Mouse (Mus musculus): ENCODE measurements around the gene Tspan32. TPM values are rescaled to one million over a fixed set of nuclear protein-coding genes. Genes with fewer than 3 reads are reported as not detected.

The Tspan32 gene
- total RNA-seq, 2 experiments from 2014 or later = 0.22 to 0.47 TPM

DNA sequence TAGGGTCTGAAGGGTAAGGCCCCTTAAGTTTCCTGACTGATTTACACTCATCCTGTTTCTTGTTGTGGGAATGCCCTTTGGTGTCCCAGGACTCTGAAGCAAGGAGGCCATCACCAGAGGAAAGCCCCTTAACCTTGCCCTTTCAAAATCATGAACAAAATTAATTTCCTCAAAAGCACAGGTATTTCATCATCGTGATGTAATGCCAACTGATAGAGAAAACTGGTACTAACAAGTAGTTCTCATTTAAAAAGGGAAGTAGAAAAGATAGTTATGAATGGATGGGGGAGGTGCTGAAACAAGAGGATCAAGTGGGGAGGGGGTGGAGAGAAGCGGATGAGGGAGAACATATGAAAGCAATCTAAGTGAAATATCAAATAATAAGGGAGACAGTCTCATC is 18.7 kb downstream of the Tspan32 start:
- intact Hi-C loops (cut with DNase I; ENCODE audit: low total_unique reads) = no loop called here
- DNase-seq = no peak

DNA sequence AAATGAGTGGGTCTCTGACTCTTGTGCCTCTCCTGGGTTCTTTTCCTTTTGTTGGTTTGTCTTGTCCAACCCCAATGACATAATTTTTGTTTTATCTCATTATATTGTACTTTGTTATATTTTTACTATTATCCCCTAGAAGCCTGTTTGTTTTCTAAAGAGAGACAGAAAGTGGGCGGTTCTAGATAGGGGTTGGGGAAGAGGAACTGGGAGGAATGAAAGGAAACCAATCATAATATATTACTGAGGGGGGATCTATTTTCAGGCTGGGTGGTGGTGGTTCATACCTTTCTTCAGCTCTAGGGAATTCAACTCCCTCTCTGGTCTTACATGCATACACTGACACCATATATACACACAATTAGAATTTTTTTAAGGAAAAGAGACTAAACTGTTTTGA is 19.4 kb downstream of the Tspan32 start:
- DNase-seq = no peak
- intact Hi-C loops (cut with DNase I; ENCODE audit: low total_unique reads) = no loop called here

DNA sequence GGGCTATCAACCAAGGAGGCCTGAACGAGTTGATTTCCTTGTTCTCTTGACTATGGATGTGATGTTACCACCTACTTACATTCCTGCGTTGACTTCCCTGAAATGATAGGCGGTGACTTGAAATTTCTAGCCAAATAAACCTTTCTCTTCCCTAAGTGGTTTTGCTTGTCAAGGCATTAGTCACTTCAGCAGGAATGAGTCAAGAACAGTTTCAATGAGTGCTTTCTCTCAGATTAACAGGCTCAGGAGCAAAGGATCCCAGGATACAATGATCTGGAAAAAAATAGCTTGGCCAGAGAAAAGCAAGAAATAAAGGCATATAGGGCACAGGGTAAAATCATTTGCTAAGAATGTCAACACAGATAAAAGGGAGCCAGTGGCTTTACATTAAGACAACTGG is 20.6 kb downstream of the Tspan32 start:
- no peak for DNase-seq
- intact Hi-C loops (cut with DNase I; ENCODE audit: low total_unique reads) = no loop called here

DNA sequence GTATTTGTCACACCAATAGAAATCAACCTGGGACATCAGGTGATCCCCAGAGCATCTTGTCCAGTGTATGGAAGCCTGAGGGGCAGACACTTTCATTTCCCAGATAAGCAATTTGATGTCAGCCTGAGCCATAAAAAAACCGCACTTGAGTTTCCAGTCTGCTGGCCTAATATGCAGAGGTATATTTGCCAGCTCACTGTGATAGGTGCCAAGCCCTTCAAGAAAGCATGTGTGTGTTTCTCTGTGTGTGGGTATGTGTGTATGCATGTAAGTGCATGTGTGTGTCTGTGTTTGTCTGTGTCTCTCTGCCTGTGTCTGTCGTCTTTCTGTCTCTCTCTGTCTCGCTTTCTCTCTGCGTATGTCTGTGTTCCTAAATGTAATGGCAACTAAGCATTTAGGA is 22.4 kb downstream of the Tspan32 start:
- no peak for DNase-seq
- intact Hi-C loops (cut with DNase I; ENCODE audit: low total_unique reads) = no loop called here

DNA sequence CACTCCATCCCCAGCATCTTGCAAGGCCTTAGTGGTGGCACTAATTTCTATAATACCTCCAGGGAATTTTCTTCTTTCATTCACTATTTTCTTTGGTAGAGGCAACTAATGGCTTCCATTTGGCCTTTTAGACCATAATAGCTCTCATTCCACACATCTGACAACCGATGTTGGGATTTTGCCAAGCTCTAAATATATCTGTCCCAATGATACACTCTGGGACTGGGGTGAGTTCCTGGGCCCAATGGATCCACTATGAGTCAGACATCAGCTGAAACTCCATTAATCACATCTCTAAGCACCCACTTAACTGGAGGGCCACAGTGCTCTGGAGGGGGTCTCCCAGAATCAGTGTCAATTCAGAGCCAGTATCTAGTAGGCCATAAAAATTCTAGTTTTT is 27.0 kb downstream of the Tspan32 start:
- intact Hi-C loops (cut with DNase I; ENCODE audit: low total_unique reads) = no loop called here
- DNase-seq = no peak

DNA sequence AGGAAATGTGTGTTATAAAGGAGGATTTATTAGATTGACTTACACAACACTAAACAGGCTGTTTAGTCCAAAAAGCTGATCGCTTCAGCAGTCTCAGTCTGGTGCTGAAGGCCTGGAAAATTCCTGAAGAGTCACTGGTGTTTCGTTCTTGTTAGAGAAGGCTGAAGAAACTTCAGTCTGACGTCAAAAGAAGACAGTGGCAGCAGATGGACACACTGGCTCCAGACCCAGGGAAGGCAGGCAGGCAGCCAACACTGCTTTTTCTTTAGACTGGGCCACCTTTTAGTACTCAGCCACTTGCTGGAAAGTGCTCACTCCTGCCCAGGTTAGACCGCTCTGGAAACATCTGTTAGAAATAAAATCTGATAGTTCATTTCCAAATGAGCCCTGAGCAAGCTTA is 28.7 kb downstream of the Tspan32 start:
- intact Hi-C loops (cut with DNase I; ENCODE audit: low total_unique reads) = no loop called here
- DNase-seq = no peak

DNA sequence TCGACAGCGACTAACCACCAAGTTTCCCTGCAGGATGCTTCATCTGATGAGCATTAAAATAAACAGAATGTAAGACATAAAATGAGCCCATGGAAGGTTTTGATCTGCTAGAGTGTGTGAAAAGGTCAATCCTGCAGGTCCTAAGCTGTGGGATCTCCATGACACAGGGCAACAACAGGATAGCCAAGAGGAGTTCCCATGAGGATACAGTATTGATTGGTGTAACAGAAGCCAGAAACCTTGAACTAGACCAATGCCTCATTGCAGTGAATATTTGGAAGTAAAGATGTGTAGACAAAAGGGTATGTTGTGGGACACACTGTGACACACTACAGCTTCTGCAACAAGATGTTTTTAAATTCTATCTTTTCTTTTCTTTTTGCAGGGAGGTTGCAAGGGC is 29.3 kb downstream of the Tspan32 start:
- no peak for DNase-seq
- intact Hi-C loops (cut with DNase I; ENCODE audit: low total_unique reads) = no loop called here

DNA sequence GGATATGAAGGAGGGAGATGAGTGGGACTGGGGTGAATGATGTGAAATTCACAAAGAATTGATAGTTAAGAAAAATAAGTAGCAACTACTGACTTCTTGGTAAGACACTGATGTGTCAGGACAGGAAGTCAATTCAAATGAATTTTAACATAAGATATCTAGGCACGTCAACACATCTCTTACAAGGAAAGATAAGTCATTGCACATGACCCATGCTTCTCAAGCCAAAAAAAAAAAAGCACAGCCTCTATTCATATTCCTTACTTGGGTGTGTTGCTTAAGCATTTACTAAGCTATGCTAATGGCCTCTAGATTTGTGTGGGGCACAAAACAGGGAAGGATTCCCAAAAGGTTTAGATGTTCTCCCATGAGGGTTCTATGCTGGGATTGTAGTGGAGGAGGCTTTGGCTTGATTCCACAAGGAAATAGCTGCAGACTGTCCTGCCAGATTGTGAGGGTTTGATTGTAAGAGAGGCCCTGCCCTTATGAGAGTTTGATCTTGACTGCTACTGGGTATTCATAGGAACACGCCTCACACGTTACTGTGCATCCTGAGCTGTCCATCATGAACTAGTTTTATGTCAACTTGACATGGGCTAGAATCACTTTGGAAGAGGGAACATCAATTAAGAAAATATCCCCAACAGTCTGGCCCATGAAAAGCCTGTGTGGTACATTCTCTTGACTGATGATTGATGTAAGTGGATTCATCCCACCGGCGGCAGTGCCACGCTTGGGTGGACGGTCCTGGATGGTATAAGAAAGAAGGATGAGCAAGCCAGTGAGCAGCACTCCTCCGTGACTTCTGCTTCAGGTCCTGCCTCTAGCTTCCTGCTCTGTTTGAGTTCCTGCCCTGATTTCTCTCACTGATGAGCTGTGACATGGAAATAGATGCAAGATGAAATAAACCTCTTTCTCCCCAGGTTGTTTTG is 29.9 kb downstream of the Tspan32 start:
- intact Hi-C loops (cut with DNase I; ENCODE audit: low total_unique reads) = no loop called here
- no peak for DNase-seq

DNA sequence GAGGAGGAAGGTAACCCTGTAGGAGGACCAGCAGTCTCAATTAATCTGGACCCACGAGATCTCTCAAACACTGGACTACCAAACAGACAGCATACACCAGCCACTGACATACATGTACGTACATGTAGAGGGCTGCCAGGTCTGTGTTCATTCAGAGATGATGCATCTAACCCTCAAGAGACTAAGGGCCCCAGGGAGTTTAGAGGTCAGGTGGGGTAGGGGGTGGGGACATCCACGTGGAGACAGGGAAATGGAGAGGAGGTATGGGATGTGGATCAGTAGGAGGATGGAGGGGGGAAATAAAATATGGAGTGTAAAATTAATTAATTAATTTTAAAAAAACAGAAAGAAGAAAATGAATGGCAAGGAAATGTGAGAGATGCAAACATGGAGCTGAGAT is 31.9 kb downstream of the Tspan32 start:
- no peak for DNase-seq
- intact Hi-C loops (cut with DNase I; ENCODE audit: low total_unique reads) = no loop called here

DNA sequence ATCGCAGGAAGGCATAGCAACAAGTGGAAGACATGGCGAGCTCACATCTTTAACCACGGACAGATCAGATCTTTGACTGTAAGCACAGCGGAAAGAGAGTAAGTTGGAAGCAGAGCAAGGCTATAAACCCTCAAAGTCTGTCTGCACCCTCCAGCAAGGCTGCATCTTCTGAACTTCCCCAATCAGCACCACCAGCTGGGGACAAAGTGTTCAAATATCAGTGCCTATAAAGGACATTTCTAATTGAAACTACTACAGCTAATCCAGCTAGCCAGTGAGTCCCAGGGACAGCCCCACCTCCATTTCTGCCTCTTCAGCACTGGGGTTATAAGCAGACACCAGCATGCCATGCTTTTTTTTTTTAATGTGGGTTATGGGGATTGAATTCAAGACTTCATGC is 32.5 kb downstream of the Tspan32 start:
- intact Hi-C loops (cut with DNase I; ENCODE audit: low total_unique reads) = no loop called here
- DNase-seq = no peak

DNA sequence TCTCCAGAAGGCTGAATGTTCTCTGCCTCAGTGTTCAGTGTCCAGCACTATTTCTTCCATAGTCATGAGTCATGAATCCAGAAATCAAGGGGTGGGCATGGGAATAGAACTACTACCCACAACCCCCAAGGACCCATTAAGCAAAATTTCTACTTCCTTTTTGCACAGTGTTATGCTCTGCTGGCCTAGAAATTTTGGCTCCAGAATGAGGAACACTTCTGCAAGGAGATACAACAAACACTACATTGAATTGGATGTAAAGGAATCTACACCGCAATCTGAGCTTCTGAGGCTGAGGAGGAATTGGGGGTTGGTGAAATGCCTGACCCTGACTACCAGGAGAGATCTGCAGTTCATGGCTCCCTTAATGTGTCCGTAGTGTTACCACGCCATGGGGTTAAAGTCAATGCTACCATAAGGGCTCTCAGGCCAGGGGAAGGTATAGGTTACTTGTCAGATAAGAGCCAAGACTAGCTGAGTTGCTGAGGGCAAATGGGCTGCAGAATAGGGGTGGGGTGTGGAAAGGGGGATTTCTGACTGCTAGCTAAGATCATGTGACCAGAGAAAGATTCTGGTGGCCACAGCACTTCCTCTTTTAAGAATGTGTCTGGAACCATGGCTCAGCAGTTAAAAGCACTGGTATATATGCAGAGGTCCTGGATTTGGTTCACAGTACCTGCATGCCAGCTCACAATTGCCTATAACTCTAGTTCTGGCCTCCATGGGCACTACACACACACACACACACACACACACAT is 33.5 kb downstream of the Tspan32 start:
- DNase-seq = no peak
- intact Hi-C loops (cut with DNase I; ENCODE audit: low total_unique reads) = no loop called here

DNA sequence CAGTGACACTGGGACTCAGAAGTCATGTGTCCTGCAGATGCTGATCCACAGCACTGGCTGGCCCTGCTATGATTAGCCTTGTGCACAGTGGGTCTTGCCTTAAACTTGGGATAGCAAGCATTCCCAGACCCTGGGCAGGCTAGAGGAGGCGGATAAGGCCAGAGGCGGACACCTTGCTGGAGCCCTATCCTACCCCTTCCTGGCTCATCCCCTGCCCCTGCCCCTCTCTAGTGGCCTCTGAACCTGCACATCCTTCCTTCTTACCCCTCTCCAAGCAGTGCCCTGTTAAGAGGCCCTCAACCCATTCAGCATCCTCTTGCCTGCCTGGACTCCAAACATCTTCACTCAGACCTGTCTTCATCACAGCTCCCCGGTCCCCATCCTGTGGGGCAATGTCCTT is 35.7 kb downstream of the Tspan32 start:
- intact Hi-C loops (cut with DNase I; ENCODE audit: low total_unique reads) = no loop called here
- no peak for DNase-seq

DNA sequence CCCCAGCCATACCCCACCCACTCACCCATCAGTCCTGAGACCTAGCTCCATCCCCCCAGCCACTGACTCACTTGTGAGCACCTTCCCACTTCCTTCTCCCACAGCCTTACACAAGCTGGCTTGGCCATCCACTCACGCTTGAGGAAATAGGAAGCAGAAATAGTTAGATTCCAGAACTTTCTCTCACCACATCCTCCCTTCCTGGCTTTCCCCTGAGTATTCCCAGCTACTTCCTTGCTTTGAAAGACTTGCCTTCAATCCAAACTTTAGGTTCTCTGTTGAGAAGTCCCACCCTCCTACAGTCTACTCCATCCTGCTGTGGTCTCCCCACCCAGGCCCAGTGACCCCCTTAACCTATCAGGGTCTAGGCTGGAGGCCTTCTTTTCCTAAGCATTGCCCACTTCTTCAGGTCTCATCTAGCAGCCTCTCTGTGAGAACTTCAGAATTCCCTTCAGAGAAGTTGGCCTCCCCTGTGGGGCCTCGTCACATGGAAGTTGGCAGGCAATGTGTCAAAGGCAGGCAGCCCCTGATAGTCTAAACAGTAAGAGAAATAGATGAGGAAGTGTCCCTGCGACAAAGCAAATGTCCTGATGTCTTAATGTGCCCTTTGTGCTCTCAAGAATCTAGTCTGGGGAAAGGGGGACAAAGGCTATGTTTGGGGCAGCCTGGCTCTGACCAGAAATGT is 36.4 kb downstream of the Tspan32 start:
- intact Hi-C loops (cut with DNase I; ENCODE audit: low total_unique reads) = no loop called here
- DNase-seq = no peak

DNA sequence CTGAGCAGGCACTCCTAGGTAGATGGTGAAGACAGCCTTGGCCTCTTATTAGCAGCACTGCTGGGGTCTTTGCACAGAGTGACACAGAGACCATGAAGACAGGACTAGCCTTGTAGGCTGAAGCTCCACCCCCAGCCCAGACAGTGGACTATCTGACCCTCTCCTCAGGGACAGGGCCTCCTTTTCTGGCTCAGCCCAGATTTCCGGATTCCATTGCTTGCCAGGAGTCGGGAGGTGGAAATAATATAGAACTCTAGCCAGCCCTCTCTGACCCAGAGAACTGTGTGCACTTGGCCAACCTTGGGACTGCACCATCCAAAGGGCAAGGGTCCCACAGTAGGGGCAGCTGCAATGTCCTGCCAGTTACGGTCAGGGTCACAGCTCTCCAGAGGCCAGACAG is 37.2 kb downstream of the Tspan32 start:
- intact Hi-C loops (cut with DNase I; ENCODE audit: low total_unique reads) = no loop called here

DNA sequence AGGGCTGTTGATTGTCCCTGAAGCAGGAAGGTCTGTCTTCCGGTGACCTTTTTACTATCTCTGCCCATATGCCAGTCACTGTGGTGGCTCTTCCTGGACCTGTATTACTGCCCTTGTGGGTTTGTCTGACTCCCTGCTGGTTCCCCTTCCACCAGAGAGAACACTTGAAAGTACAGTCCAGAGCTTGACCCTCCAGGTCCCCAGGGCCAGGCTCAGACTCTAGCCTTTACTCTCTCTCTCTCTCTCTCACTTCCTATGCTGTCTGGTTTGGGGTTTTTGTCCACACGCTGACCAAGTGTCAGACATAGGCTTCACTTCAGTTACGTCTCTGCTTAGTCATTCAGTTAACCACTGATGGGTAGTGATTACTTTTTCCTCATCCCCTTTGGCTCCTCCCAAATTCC is 38.1 kb downstream of the Tspan32 start:
- intact Hi-C loops (cut with DNase I; ENCODE audit: low total_unique reads) = no loop called here
- no peak for DNase-seq

More for the DNA sequence above, 37.2 kb downstream of the Tspan32 start:
- DNase-seq = peak; percentile 58

DNA sequence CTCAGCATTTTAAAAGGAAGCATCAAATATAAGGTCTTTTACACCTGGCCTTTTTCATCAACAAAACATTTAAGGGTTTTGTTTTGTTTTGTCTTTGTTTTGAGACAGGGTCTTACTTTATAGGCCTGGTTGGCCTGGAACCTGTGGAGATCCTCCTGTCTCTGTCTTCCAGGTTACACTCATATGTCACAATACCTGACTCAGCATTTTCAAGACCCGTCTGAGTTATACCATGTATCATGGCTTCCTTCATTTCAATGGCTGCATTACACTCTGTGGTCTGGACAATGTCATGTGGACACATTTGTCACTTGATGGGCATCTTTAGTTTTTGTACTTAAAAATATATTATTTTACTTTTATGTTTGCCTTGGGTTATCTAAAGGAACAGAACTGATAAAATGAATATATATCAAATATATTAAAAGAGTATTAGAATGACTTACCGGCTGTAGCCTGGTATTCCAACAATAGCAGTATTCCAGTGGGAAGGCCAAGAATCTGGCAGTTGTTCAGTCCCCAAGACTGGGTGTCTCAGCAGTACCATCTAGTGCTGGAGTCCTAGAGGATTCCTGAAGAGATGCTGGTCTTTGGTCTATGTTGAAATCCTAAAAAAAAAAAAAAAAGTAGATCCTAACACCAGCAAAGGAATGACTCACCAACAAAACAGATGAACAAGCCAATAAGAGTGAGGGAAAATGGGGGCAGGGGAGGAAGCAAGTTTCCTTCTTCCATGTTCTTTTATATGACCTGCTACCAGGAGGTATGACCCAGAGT is 39.4 kb downstream of the Tspan32 start:
- intact Hi-C loops (cut with DNase I; ENCODE audit: low total_unique reads) = no loop called here
- no peak for DNase-seq

DNA sequence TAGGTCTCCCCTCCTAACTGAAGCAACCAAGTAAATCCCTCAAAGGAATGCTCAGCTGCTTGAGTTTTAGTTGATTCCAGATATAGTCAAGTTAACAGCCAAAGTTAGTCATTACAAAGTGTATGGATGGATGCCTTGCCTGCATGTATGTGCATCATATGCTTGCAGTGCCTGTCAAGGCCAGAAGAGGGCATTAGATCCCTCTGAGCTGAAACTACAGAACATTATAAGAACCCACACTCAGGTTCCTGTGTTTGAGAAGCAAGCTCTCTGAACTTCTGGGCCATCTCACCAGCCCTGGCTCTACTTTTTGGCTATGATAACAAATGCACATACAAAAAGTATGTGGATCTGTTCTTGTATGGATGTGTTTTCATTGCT is 40.0 kb downstream of the Tspan32 start:
- no peak for DNase-seq
- intact Hi-C loops (cut with DNase I; ENCODE audit: low total_unique reads) = no loop called here

DNA sequence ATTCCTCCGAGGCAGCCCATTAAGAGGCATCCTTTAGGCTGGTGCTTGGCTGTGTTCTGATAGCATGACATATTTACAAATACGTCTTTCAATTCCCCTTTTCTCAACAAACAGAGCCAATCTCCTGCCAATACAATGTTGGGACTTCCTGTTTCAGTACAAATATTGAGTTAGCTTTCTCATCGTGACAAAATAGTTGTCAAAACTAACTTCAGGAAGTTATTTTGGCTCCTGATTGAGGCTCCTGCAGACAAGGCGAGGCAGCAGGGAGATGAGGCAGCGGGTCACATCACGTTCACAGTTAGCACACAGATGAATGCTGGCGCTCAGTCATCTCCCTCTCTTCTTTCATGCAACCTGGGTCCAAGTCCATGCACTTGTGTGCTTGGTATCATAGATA is 41.5 kb downstream of the Tspan32 start:
- intact Hi-C loops (cut with DNase I; ENCODE audit: low total_unique reads) = no loop called here

DNA sequence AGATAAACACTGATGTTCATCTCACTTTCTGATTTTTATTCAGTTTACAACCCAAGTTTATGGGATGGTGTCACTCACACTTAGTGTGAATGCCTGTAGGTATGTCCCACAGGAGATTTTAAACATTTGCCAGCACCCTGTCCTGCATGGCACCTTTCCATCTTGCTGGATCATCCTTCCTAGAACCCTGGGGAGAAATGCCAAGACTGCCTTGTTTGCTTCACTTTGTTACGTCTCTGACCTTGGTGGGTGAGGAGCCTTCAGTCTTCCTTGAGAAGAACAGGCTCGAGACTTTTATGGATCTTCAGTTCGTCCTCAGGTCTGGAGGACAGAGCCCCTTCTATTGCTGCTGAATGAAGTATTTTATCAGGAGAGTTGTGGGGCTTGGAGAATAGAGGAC is 44.5 kb downstream of the Tspan32 start:
- DNase-seq = no peak
- intact Hi-C loops (cut with DNase I; ENCODE audit: low total_unique reads) = no loop called here

More for the DNA sequence above, 41.5 kb downstream of the Tspan32 start:
- DNase-seq = no peak
